Mouse (Mus musculus) neural tube, embryonic 14.5 days (tissue): ENCODE data around the gene Megf8. TPM values are rescaled to one million over a fixed set of nuclear protein-coding genes. Genes with fewer than 3 reads are reported as not detected.

Source experiments
- ATAC-seq: fragments of 200-750 bp; cut with Nextera tagmentation; 2 replicates; pipeline ENCODE4 v1.8.0; 2017; ENCODE audit warnings: low read depth, mild to moderate bottlenecking, moderate TSS enrichment, moderate library complexity
- H3K27ac ChIP-seq: fragments of 300-500 bp; sonication (generic); 2 replicates; pipeline ENCODE4 v1.5.1; 2014; ENCODE audit warnings: low read depth, mild to moderate bottlenecking, control low read depth, low read length, moderate library complexity, mixed read lengths
- H3K27me3 ChIP-seq: fragments of 300-500 bp; sonication (generic); 2 replicates; pipeline ENCODE4 v1.6.1; 2014; ENCODE audit warnings: low read length; ENCODE audit not compliant: control insufficient read depth, insufficient read depth
- H3K36me3 ChIP-seq: fragments of 300-500 bp; sonication (generic); 2 replicates; pipeline ENCODE4 v1.6.1; 2014; ENCODE audit warnings: low read length, mixed read lengths; ENCODE audit not compliant: control insufficient read depth, insufficient read depth
- H3K4me1 ChIP-seq: fragments of 300-500 bp; sonication (generic); 2 replicates; pipeline ENCODE4 v1.6.1; 2014; ENCODE audit warnings: low read length; ENCODE audit not compliant: control insufficient read depth, insufficient read depth
- H3K4me2 ChIP-seq: fragments of 300-500 bp; sonication (generic); 2 replicates; pipeline ENCODE4 v1.6.1; 2014; ENCODE audit warnings: mild to moderate bottlenecking, low read depth, low read length, control low read depth
- H3K4me3 ChIP-seq: fragments of 300-500 bp; sonication (generic); 2 replicates; pipeline ENCODE4 v1.5.1; 2014; ENCODE audit warnings: low read depth, low read length, control low read depth, mixed read lengths
- H3K9ac ChIP-seq: fragments of 300-500 bp; sonication (generic); replicated peaks from 2 replicates; pipeline ENCODE4 v1.6.1; 2014; ENCODE audit warnings: low read depth, mild to moderate bottlenecking, control low read depth, low read length, mixed read lengths
- H3K9me3 ChIP-seq: fragments of 300-500 bp; sonication (generic); 2 replicates; pipeline ENCODE4 v1.6.1; 2016; ENCODE audit warnings: low read length; ENCODE audit not compliant: control insufficient read depth
- WGBS: fragments of 180-500 bp; shearing (Covaris S2); extraction: QIAGEN DNeasy Blood & Tissue Kit; methylation state at CpG from one replicate; pipeline ENCODE4 v1.1.7; 2014; 5-methylcytosine and 5-hydroxymethylcytosine counted together
- polyA plus RNA-seq: library from polyadenylated mRNA; unstranded; fragments of >200 nt; fragmentation: Nextera tagmentation; extraction: Ambion mirVana; gene quantifications from 2 replicates; pipeline ENCODE4 v1.2.1, GENCODE M21; 2014

Gene Megf8
- polyA plus RNA-seq, 1 experiment from 2014 or later, result 22.6 TPM

GRCm38 (mm10) chr7:25284171-25284570 lies 32.8 kb upstream of the Megf8 start:
- no peak for ATAC-seq
- Histone ChIP-seq H3K36me3 (peaks cover 41% of the 10 kb centered on the region), H3K27ac (0 out of 2 replicates have a peak overlapping the region, but pooled peaks have one; percentile 23), H3K9me3 (no peaks in the 10 kb centered on the region), H3K4me2 (peak overlapping the region; percentile 90), H3K4me3 (peak overlapping the region; percentile 76), H3K4me1 (peaks cover 44% of the 10 kb centered on the region), H3K27me3 (no peaks in the 10 kb centered on the region), H3K9ac (peak overlapping the region; percentile 35)
- WGBS, result 65% methylated on average over 2 of the region's 2 CpGs

GRCm38 (mm10) chr7:25284766-25285165 lies 32.2 kb upstream of the Megf8 start:
- H3K4me2 ChIP-seq, result peak overlapping the region; percentile 90
- H3K27ac ChIP-seq, result no peak overlapping the region
- no peaks in the 10 kb centered on the region for H3K9me3 ChIP-seq
- no peak overlapping the region for H3K4me3 ChIP-seq
- H3K36me3 ChIP-seq, result peaks cover 47% of the 10 kb centered on the region
- no peaks in the 10 kb centered on the region for H3K27me3 ChIP-seq
- 75% methylated on average over 5 of the region's 5 CpGs for WGBS
- ATAC-seq, result no peak
- peak overlapping the region; percentile 35; the same call in 1 of the 2 replicates for H3K9ac ChIP-seq
- H3K4me1 ChIP-seq, result peaks cover 39% of the 10 kb centered on the region

GRCm38 (mm10) chr7:25285511-25286238 lies 31.3 kb upstream of the Megf8 start:
- 81% methylated on average over 20 of the region's 20 CpGs for WGBS
- Histone ChIP-seq H3K4me1 (peaks cover 30% of the 10 kb centered on the region), H3K27ac (no peak overlapping the region)

GRCm38 (mm10) chr7:25286989-25287388 lies 30.0 kb upstream of the Megf8 start:
- peaks cover 64% of the 10 kb centered on the region for H3K36me3 ChIP-seq
- H3K9ac ChIP-seq, result no peak overlapping the region
- H3K4me1 ChIP-seq, result peaks cover 20% of the 10 kb centered on the region
- no peak overlapping the region for H3K4me2 ChIP-seq
- no peak overlapping the region for H3K4me3 ChIP-seq
- ATAC-seq, result no peak
- WGBS, result 86% methylated on average over 8 of the region's 8 CpGs
- no peak overlapping the region for H3K27ac ChIP-seq
- no peaks in the 10 kb centered on the region for H3K9me3 ChIP-seq
- H3K27me3 ChIP-seq, result no peaks in the 10 kb centered on the region

More at GRCm38 (mm10) chr7:25285511-25286238, 31.3 kb upstream of the Megf8 start:
- Histone ChIP-seq H3K9me3 (no peaks in the 10 kb centered on the region), H3K4me2 (0 out of 2 replicates have a peak overlapping the region, but pooled peaks have one; percentile 90), H3K9ac (no peak overlapping the region), H3K27me3 (no peaks in the 10 kb centered on the region), H3K36me3 (peaks cover 50% of the 10 kb centered on the region), H3K4me3 (no peak overlapping the region)
- ATAC-seq, result no peak

GRCm38 (mm10) chr7:25288011-25288410 lies 29.0 kb upstream of the Megf8 start:
- no peak for ATAC-seq
- H3K4me1 ChIP-seq, result peaks cover 18% of the 10 kb centered on the region
- H3K4me2 ChIP-seq, result no peak overlapping the region
- H3K4me3 ChIP-seq, result no peak overlapping the region
- H3K27ac ChIP-seq, result no peak overlapping the region
- no peaks in the 10 kb centered on the region for H3K9me3 ChIP-seq
- WGBS, result 98% methylated on average over 12 of the region's 12 CpGs
- no peaks in the 10 kb centered on the region for H3K27me3 ChIP-seq
- no peak overlapping the region for H3K9ac ChIP-seq
- peaks cover 74% of the 10 kb centered on the region for H3K36me3 ChIP-seq

GRCm38 (mm10) chr7:25288721-25289120 lies 28.2 kb upstream of the Megf8 start:
- Histone ChIP-seq H3K9me3 (no peaks in the 10 kb centered on the region), H3K4me1 (peaks cover 11% of the 10 kb centered on the region)

GRCm38 (mm10) chr7:25289925-25290324 lies 27.0 kb upstream of the Megf8 start:
- no peak overlapping the region for H3K27ac ChIP-seq
- 99% methylated on average over 3 of the region's 3 CpGs for WGBS
- no peaks in the 10 kb centered on the region for H3K27me3 ChIP-seq
- H3K9ac ChIP-seq, result no peak overlapping the region
- H3K9me3 ChIP-seq, result no peaks in the 10 kb centered on the region
- H3K36me3 ChIP-seq, result peaks cover 88% of the 10 kb centered on the region
- H3K4me1 ChIP-seq, result no peaks in the 10 kb centered on the region
- no peak overlapping the region for H3K4me3 ChIP-seq
- H3K4me2 ChIP-seq, result no peak overlapping the region
- ATAC-seq, result no peak

More at GRCm38 (mm10) chr7:25288721-25289120, 28.2 kb upstream of the Megf8 start:
- no peak overlapping the region for H3K4me3 ChIP-seq
- no peak overlapping the region for H3K9ac ChIP-seq
- no peak overlapping the region for H3K27ac ChIP-seq
- peaks cover 81% of the 10 kb centered on the region for H3K36me3 ChIP-seq
- WGBS, result 86% methylated on average over 3 of the region's 3 CpGs
- no peak overlapping the region for H3K4me2 ChIP-seq
- no peak for ATAC-seq
- H3K27me3 ChIP-seq, result no peaks in the 10 kb centered on the region

GRCm38 (mm10) chr7:25290463-25290862 lies 26.5 kb upstream of the Megf8 start:
- ATAC-seq, result no peak
- H3K27me3 ChIP-seq, result no peaks in the 10 kb centered on the region
- no peak overlapping the region for H3K4me2 ChIP-seq
- H3K9me3 ChIP-seq, result no peaks in the 10 kb centered on the region
- H3K36me3 ChIP-seq, result peaks cover 87% of the 10 kb centered on the region
- 94% methylated on average over 1 of the region's 1 CpGs for WGBS
- H3K4me1 ChIP-seq, result peaks cover 1% of the 10 kb centered on the region
- no peak overlapping the region for H3K9ac ChIP-seq
- H3K27ac ChIP-seq, result no peak overlapping the region
- H3K4me3 ChIP-seq, result no peak overlapping the region

- Histone ChIP-seq H3K27me3 (no peaks in the 10 kb centered on the region), H3K27ac (no peak overlapping the region), H3K4me1 (peaks cover 6% of the 10 kb centered on the region), H3K4me2 (no peak overlapping the region), H3K9me3 (no peaks in the 10 kb centered on the region), H3K36me3 (peaks cover 83% of the 10 kb centered on the region), H3K4me3 (no peak overlapping the region), H3K9ac (no peak overlapping the region)
- WGBS, result 90% methylated on average over 2 of the region's 2 CpGs
- no peak for ATAC-seq
These were observed 26.1 kb upstream of the Megf8 start for GRCm38 (mm10) chr7:25290911-25291310.
